Mouse (Mus musculus): ENCODE results near the gene Olfr1490.
"Not testable (repeated sequence)": the region's sequence is repeated elsewhere in the genome, so short reads cannot be mapped to it uniquely, and the experiment has no call there.

Olfr1490 gene

GRCm38 (mm10) chr19:13650791-13651190, at the start of gene Olfr1490:
Gene Olfr1490, plus strand, starts transcription at chr19:13651091.
- DNase-seq (ENCODE audit: low spot score in 2 of 2): no peak

GRCm38 (mm10) chr19:13617075-13617474, 33.8 kb upstream of the Olfr1490 start, which contains the start of gene Olfr1487:
Gene Olfr1487, plus strand, starts transcription at chr19:13617375.
- DNase-seq (ENCODE audit: low spot score in 2 of 2): not testable (repeated sequence)

- DNase-seq (ENCODE audit: low spot score in 2 of 2): no peak
Measured at GRCm38 (mm10) chr19:13631321-13631720, 19.6 kb upstream of the Olfr1490 start, which contains the start of gene Olfr1489. Gene Olfr1489, plus strand, starts transcription at chr19:13631621.

- no peak for DNase-seq (ENCODE audit: low spot score in 2 of 2)
Measured at GRCm38 (mm10) chr19:13696968-13697367, 46.1 kb downstream of the Olfr1490 start, which contains the start of gene Olfr1491. Gene Olfr1491, plus strand, starts transcription at chr19:13697268.

All from spleen, postnatal 4 days (tissue).